Mouse (Mus musculus) ovary, postnatal 36 days (tissue): ENCODE measurements around the gene Slc10a7.
A peak's percentile ranks its signal among the peaks of the same experiment; 100 is the strongest.
"Not testable (repeated sequence)": the region's sequence is repeated elsewhere in the genome, so short reads cannot be mapped to it uniquely, and the experiment has no call there.

Experiments
- DNase-seq: peaks from one replicate; pipeline ENCODE4 v3.0.0; 2022; ENCODE audit warnings: low spot score, mixed read lengths

The Slc10a7 gene

DNA sequence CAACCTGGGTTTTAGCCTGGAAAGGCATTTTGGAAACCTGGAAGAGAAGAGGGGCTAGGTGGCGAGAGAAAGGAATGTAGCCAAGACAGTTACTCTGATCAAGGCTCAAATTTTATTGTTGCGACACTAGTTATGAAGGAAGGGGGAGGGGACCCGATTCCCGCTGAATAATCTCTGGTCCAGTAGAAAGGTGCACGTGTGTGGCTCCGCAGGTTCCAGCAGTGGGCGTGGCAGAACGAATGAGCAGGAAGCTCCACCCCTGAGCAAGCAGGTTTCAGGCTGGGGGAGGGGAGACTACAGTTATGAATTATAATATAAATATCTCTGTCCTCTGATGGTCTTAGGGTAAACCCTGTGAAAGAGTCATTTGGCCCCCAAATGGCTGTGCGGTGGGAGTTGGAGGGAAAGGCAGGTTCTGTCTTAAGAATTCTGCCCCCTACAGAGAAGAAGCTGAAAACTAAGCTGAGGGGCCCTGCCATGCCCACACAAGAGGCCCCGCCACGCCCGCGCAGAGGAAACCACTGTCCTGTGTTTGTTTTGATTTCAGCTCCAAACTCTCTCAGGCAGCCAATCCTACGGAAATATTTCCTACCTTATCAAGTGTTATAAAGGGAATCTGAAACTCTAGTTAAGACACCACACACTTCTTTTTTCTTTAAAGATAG is 36.1 kb downstream of the Slc10a7 start:
- not testable (repeated sequence) for DNase-seq

- no peak for DNase-seq
Measured at GRCm38 (mm10) chr8:78549971-78550751, 41.0 kb downstream of the Slc10a7 start.

GRCm38 (mm10) chr8:78550752-78551134 is 41.6 kb downstream of the Slc10a7 start:
- no peak for DNase-seq

- no peak for DNase-seq
Measured at GRCm38 (mm10) chr8:78555817-78556216, 46.7 kb downstream of the Slc10a7 start.

DNA sequence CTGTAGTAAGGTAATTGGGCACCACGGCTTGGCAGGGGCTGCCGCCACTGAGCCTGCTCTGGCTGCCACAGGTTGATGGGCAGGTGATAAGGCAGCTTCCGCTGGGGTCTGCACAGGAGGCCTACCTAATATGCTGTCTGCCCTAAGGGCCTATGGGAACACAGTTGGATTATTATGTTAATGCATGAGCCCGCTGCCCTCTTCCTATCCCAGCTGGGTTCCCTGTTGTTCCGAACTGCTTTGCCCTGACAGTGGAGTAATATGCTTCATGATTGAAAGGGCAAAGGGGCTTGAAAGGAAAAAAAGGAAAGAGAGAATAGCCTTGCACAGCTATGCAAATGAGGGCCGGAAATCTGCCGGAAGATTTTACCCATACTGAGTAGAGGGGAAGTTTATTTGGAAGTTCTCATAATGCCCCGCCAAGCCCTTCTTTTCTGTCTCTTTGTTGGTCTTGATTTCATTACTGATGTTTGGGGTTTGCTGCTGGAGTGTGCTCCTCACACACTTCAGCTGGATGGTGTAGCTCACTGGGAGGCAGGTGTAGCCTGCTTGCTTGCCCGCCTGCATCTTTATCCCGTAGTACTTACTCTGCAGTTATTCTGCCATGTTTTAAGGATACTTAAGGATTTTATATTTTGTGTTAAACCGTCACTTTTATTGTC is 47.8 kb downstream of the Slc10a7 start:
- DNase-seq, result no peak

- no peak for DNase-seq
Measured at GRCm38 (mm10) chr8:78561620-78562019, 52.5 kb downstream of the Slc10a7 start.

DNA sequence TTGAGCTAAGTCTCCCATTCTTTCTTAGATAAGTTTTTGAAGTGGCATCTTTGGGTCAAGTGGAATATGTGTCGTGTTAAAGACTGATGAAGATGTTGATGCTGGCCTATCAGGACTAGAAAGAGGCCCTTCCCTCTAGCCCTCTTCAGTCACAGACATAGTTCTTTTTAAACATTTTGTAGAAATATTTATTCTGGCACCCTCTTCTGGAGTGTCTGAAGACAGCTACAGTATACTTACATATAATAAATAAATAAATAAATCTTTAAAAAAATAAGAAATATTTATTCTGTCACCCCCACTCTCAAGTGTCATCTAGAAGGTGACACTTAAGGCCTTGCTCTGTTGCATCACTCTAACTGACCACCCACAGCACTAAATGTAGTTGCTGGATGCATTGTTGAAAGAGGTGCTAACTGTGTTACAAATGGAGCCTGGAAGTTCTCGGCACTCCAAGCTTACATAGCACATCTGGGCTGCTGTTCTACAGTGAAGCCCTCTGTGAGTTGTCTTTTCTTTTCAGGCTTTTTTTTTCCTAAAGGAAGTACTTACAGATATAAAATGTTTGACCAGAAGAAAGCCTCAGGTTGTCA is 54.4 kb downstream of the Slc10a7 start:
- no peak for DNase-seq

DNA sequence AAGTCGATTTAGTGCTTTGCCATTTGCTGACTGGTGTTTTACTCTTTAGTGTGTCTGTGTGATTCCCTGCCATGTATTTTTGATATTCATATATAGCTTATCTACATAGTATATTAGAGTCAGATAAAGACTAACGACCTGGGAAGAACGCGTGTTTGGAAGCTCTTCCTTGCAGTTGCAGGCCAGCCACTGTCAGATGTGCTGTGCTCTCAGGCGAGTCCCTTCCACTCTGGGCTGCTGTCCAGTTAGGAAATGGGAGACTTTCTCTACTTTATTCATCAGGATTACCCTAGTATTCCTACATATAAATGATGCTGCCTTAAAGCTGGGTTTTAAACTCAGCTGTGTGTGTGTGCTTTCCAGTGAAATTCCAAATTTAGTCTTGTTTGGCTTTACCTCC is 55.1 kb downstream of the Slc10a7 start:
- no peak for DNase-seq

DNA sequence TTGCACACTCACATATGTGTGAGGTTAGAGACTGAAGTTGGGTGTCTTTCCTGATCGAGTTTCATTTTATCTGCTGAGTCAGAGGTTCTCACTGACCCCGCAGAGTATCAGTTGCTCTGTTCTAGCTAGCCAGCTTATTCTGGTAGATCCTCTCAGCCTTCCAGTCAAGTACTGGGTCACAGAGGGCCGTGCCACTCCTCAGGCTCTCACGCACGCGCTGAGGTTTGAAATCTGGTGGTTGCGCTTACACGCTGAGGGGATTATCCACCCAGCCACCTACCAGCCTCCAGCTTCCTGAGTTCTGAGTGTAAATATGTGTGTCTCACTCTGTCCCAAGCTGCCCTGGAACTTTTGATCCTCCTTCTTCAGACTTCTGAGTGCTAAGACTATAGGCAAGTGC is 59.0 kb downstream of the Slc10a7 start:
- DNase-seq, result no peak

- DNase-seq, result no peak
Measured at GRCm38 (mm10) chr8:78571528-78571927, 62.4 kb downstream of the Slc10a7 start.

DNA sequence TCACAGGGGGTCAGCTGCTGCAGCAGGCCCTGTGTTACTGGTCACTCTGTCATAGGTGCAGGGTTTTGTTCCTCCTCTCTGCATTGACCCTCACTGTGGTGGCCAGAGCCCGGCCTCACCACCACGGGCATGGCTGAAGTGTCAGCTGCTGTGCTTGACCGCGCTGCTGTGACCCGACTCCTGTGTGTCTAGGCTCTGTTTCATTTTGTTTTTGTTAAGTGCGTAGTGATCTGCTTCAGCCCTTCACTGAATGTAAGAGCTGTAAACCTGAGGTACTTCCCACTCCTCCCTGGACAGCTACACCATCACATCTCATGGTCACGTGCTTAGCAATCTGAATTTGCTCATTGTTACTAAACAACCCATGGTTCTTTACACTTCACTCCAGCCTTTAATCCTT is 65.1 kb downstream of the Slc10a7 start:
- DNase-seq, result no peak

DNA sequence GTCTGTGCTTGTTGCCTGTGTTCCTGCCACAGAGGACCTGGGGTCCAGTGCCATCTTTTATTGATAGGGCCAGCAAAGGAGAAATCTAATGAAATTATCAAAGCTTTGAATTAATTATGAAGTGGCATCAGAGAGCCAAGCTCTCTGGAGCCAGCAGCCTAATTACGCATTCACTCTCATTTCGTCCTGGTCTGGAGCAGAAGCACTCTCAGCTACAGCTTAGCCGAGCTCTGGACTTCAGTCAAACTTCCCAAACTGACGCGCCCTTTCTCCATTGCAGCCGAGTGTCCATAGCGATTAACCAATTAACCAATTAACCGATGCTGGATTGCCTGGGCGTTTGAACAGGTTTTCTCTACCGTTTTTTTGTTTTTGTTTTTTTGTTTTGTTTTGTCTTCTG is 68.4 kb downstream of the Slc10a7 start:
- no peak for DNase-seq

- no peak for DNase-seq
Measured at GRCm38 (mm10) chr8:78578036-78578435, 68.9 kb downstream of the Slc10a7 start.

DNA sequence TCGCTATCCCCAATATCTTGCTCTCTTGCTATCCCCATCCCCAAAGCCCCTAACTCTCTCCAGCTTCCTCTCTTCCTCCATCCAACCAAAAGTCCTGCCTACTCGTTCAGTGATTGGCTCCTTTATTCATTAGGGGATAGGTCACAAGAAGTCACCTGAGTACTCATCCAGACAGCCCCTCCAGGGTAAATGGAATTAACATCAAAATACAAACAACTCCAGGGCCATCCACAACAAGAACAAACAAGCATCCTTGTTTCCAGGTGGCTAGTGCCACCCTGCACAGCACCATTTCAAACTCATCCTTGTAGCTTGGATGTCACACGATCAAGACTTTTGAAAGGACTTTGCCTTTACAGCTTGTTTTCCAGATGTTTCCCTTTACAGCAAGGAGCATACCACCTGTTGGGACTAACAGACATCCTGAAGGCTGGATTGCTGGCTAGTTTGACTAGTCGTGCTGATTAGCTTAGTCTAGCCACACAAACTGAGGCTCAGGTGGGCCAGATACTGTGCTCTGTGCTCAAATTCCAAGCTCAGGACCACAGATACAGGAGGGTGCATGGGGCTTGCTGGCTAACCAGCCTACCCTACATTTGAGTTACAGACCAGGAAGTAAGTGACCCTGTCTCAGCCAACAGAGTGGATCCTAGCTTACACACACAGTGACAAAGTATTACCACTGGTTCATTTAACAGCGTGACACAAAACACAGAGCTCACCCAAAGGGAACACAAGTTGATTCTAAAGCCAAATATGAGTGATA is 75.0 kb downstream of the Slc10a7 start:
- no peak for DNase-seq

GRCm38 (mm10) chr8:78584863-78585262 is 75.7 kb downstream of the Slc10a7 start:
- DNase-seq, result no peak

DNA sequence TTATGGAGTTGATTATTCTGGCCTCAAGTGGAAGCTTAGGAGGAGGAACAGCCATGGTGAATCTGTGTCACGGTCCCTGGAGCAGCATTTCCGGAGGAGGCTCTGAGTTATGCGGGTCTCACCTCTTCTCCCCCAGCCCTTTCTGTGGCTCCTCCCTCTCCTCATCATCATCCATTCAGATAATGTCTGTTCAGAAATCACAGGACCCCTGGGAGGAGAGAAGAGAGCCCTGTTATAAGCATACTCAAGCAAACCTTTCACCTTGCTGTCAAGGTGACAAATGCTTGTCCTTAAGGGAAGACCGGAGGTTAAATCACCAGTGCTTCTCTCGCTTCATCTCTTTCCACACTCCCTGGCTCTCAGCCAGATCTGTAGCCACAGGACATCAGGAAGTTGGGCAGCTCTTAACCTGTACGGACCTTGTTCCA is 86.3 kb downstream of the Slc10a7 start:
- no peak for DNase-seq

DNA sequence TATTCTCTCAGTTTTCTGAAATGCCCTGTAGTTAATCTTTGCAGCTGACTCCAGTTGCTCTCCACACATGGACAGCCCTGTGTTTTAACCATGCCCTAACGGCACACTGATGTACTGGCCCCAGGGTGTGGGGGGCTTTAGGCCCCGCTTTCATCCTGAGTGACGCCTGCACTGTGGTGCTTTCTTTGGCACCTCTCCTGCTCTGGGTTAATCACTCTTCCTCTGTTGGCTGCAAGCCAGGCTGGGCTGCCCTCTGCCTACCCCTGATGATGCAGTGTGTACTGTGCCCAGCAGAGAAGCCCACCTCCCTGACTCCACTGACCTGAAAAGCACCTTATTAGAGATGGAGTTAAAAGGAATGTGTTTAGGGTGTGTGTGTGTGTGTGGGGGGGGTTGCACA is 89.1 kb downstream of the Slc10a7 start:
- peak; percentile 36 for DNase-seq

- no peak for DNase-seq
Measured at GRCm38 (mm10) chr8:78603084-78603483, 93.9 kb downstream of the Slc10a7 start.

GRCm38 (mm10) chr8:78604426-78604825 is 95.3 kb downstream of the Slc10a7 start:
- DNase-seq, result no peak

DNA sequence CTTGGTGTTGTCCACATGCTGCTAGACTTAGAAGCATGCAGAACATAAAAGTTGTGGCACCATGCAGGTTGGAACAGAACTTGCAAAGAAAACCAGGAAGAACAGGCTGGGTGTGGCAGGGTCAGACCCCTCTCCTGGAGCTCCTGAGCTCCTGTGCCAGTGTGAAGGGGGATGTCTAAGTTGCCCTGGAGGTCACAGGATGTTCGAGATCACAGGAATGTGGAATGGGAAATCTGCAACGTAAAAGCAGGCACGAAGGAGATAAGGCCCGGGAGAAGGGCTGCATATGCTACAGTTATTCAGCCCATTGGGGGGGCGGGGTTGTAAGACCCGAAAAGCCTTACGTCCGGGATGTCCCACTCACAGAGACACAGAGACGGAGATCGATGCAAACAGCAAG is 100.2 kb downstream of the Slc10a7 start:
- DNase-seq, result no peak

- DNase-seq, result no peak
Measured at GRCm38 (mm10) chr8:78611019-78611418, 101.9 kb downstream of the Slc10a7 start.

GRCm38 (mm10) chr8:78622362-78622761 is 113.2 kb downstream of the Slc10a7 start:
- no peak for DNase-seq
